Mouse (Mus musculus): ENCODE data around the gene Ret. TPM values are rescaled to one million over a fixed set of nuclear protein-coding genes. Genes with fewer than 3 reads are reported as not detected.

The Ret gene
- total and polyA plus RNA-seq, 3 experiments: not detected

GRCm38 (mm10) chr6:118163086-118163485 lies 34.4 kb downstream of the Ret start:
- Histone ChIP-seq H3K27ac (ENCODE audit: control insufficient read depth, low read depth, low read length) (no peak overlapping the region), H3K9ac (ENCODE audit: control insufficient read depth, low read depth, low read length, poor library complexity, severe bottlenecking) (no peak overlapping the region), H3K4me1 (ENCODE audit: control insufficient read depth in 1 of 2, insufficient read depth in 2 of 2, low read length in 2 of 2) (no peaks in the 10 kb centered on the region), H3K36me3 (ENCODE audit: control insufficient read depth in 1 of 2, insufficient read depth in 2 of 2, low read length in 2 of 2) (no peaks in the 10 kb centered on the region), H3K4me3 (ENCODE audit: control insufficient read depth in 1 of 2, insufficient read depth in 1 of 2, low read depth in 2 of 2, low read length in 2 of 2) (no peak overlapping the region), H3K9me3 (replicated peaks; ENCODE audit: insufficient read depth, low read length) (no peaks in the 10 kb centered on the region), H3K27me3 (ENCODE audit: control insufficient read depth in 1 of 2, insufficient read depth in 2 of 2, low read length in 2 of 2) (no peaks in the 10 kb centered on the region; a peak in 2 of 4 replicates), H3K79me2 (ENCODE audit: control insufficient read depth, insufficient read depth, low read length, poor library complexity) (no peaks in the 10 kb centered on the region)
- no peak for TF ChIP-seq HCFC1 (IDR thresholded peaks at IDR 0.05; ENCODE audit: low read depth, low read length)
- TF ChIP-seq POLR2A (IDR thresholded peaks at IDR 0.05; ENCODE audit: control insufficient read depth in 1 of 2, insufficient read depth in 1 of 2, low read depth in 1 of 2, low read length in 2 of 2, poor library complexity in 1 of 2): no peak
- TF ChIP-seq JUND (IDR thresholded peaks at IDR 0.05; ENCODE audit: low read depth, low read length): no peak
- TF ChIP-seq KAT2A (conservative IDR thresholded peaks at IDR 0.05; ENCODE audit: low read depth, low read length): no peak
- TF ChIP-seq CHD2 (IDR thresholded peaks at IDR 0.05; ENCODE audit: low read length): no peak
- no peak for TF ChIP-seq CHD1 (IDR thresholded peaks at IDR 0.05; ENCODE audit: low read depth, low read length)
- TF ChIP-seq ZNF384 (IDR thresholded peaks at IDR 0.05; ENCODE audit: low read depth, low read length): no peak
- no peak for TF ChIP-seq RAD21 (IDR thresholded peaks at IDR 0.05; ENCODE audit: low read depth, low read length)
- no peak for TF ChIP-seq E2F4 (IDR thresholded peaks at IDR 0.05; ENCODE audit: borderline replicate concordance, low read depth, low read length)
- TF ChIP-seq NRF1 (IDR thresholded peaks at IDR 0.05; ENCODE audit: insufficient read depth, low read depth, low read length, poor library complexity, severe bottlenecking): no peak
- TF ChIP-seq MAX (IDR thresholded peaks at IDR 0.05; ENCODE audit: low read length): no peak
- TF ChIP-seq NELFE (IDR thresholded peaks at IDR 0.05; ENCODE audit: low read depth, low read length): no peak
- no peak for TF ChIP-seq MXI1 (IDR thresholded peaks at IDR 0.05; ENCODE audit: low read depth, low read length)
- no peak for TF ChIP-seq MYB (IDR thresholded peaks at IDR 0.05; ENCODE audit: low read depth, low read length)
- TF ChIP-seq MYC (IDR thresholded peaks at IDR 0.05; ENCODE audit: low read depth, low read length): no peak
- no peak for TF ChIP-seq GABPA (IDR thresholded peaks at IDR 0.05; ENCODE audit: low read depth, low read length)
- TF ChIP-seq POLR2AphosphoS2 (IDR thresholded peaks at IDR 0.05; ENCODE audit: low read length): no peak
- no peak for TF ChIP-seq UBTF (IDR thresholded peaks at IDR 0.05; ENCODE audit: borderline replicate concordance, insufficient read depth, low read depth, low read length)
- DNase-seq (ENCODE audit: low read depth, low spot score): no peak

DNA sequence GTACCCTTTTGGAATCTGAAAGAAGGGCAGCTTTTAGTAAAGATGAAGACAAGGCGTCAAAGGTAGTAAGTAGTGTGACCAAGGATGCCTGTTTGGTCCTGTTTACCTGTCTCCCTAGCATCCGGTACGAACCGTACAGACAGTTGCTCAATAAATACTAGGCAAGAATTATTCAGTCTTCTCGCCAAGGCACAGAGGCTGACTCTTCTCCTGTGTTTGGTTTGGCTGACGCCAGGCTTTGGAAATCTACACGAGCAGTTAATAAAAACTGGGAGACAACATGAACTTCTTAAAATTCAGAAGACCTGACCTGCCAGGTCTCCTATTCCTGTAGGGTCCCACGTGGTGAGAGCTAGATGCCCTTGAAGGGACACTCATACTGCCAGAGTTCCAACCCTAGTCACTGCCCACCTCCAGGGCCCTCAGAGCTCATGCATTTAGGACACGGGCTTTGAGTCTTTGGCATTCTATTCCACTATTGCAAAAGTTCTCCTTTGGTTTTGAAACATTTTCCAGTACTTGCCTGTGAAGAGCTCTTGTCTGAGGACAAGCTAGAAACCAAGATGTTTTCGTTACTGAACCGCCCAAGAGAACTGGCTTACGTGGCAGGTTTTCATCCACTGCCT lies 34.9 kb downstream of the Ret start:
- Histone ChIP-seq H3K79me2 (ENCODE audit: control insufficient read depth, insufficient read depth, low read length, poor library complexity) (no peaks in the 10 kb centered on the region), H3K9me3 (replicated peaks; ENCODE audit: insufficient read depth, low read length) (no peaks in the 10 kb centered on the region)

More for the DNA sequence above, 34.9 kb downstream of the Ret start:
- no peak for TF ChIP-seq KAT2A (conservative IDR thresholded peaks at IDR 0.05; ENCODE audit: low read depth, low read length)
- no peak for TF ChIP-seq ELF1 (IDR thresholded peaks at IDR 0.05; ENCODE audit: low read depth, low read length)
- TF ChIP-seq JUND (IDR thresholded peaks at IDR 0.05; ENCODE audit: low read depth, low read length): no peak
- no peak for TF ChIP-seq ZKSCAN1 (IDR thresholded peaks at IDR 0.05; ENCODE audit: low read depth, low read length)
- TF ChIP-seq MAX (IDR thresholded peaks at IDR 0.05; ENCODE audit: low read length): no peak
- no peak for TF ChIP-seq TCF12 (IDR thresholded peaks at IDR 0.05; ENCODE audit: low read depth, low read length)
- no peak for TF ChIP-seq TAL1 (IDR thresholded peaks at IDR 0.05; ENCODE audit: low read length)
- no peak for TF ChIP-seq ZNF384 (IDR thresholded peaks at IDR 0.05; ENCODE audit: low read depth, low read length)
- Histone ChIP-seq H3K4me3 (ENCODE audit: control insufficient read depth in 1 of 2, insufficient read depth in 1 of 2, low read depth in 2 of 2, low read length in 2 of 2) (no peak overlapping the region), H3K4me1 (ENCODE audit: control insufficient read depth in 1 of 2, insufficient read depth in 2 of 2, low read length in 2 of 2) (no peaks in the 10 kb centered on the region), H3K36me3 (ENCODE audit: control insufficient read depth in 1 of 2, insufficient read depth in 2 of 2, low read length in 2 of 2) (no peaks in the 10 kb centered on the region), H3K9ac (ENCODE audit: control insufficient read depth, low read depth, low read length, poor library complexity, severe bottlenecking) (no peak overlapping the region), H3K27ac (ENCODE audit: control insufficient read depth, low read depth, low read length) (no peak overlapping the region), H3K27me3 (ENCODE audit: control insufficient read depth in 1 of 2, insufficient read depth in 2 of 2, low read length in 2 of 2) (no peaks in the 10 kb centered on the region; a peak in 3 of 4 replicates)
- DNase-seq (ENCODE audit: low read depth, low spot score): no peak
